Mouse (Mus musculus): ENCODE results near the gene Tifa.

DNA sequence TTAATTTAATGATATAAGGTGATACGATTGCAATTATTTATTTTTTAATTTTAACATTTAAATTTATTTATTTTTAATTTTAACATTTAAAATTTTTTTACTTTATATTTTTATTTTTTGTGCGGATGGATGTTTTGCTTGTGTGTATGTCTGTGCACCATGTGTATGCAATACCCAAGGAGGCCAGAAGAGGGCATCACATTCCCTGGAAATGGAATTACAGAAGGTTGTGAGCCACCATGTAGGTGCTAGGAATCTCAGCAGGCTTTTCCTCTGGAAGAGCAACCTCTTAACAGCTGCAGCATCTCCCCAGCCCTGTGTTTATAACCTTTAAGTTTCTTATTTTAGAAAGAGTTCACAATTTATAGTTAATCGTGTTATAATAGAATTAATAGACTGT lies 6.2 kb downstream of the Tifa start:
- peak; percentile 41 for TF ChIP-seq CTCF (IDR thresholded peaks at IDR 0.05; ENCODE audit: low read depth)
- TF ChIP-seq EP300 (optimal IDR thresholded peaks at IDR 0.05), result no peak

All from stomach, postnatal 0 days (tissue).